Mouse (Mus musculus) c-Kit-negative CD71-positive TER-119-positive erythroid progenitor cells, embryonic 14.5 days (primary cell): ENCODE data around the gene Gnaq.
"Not testable (repeated sequence)": the region's sequence is repeated elsewhere in the genome, so short reads cannot be mapped to it uniquely, and the experiment has no call there.

Source experiments
- DNase-seq: peaks from one replicate; pipeline ENCODE4 v3.0.0-alpha.2; 2013; ENCODE audit warnings: low read depth, low spot score

Gene Gnaq

DNA sequence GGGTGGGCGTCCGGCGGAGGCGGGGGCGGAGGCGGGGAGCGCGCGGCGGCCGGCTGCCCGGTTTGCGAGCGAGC, at the start of gene Gnaq:
Gnaq (plus strand) TSS at position 41 of the 74 bp plus-strand sequence.
- DNase-seq = no peak

DNA sequence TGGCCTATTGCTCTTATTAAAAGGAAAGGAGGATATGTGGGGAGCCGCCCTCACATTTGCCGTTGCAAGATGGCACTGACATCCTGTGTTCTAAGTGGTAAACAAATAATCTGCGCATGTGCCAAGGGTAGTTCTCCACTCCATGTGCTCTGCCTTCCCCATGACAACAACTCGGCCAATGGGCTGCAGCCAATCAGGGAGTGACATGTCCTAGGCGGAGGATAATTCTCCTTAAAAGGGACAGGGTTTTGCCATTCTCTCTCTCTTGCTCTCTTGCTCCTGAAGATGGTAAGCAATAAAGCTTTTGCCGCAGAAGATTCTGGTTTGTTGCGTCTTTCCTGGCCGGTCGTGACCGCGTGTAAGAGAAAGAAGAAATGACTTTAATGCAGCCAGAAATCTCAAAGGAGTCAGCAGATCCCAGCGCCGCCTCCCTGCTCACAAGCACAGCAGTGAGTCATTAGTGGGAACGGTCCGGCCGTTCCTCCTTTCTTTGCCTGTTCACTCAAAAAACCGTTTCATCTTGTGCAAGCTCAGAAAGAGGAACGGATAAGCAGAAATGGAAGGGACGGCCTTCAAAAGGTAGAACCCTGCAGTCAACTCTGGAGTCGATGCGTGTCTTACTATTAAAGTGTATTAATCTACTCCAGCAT, 48.5 kb upstream of the Gnaq start:
- not testable (repeated sequence) for DNase-seq

GRCm38 (mm10) chr19:16085248-16085647, 47.4 kb upstream of the Gnaq start:
- DNase-seq = no peak

GRCm38 (mm10) chr19:16086154-16086553, 46.5 kb upstream of the Gnaq start:
- DNase-seq = no peak

DNA sequence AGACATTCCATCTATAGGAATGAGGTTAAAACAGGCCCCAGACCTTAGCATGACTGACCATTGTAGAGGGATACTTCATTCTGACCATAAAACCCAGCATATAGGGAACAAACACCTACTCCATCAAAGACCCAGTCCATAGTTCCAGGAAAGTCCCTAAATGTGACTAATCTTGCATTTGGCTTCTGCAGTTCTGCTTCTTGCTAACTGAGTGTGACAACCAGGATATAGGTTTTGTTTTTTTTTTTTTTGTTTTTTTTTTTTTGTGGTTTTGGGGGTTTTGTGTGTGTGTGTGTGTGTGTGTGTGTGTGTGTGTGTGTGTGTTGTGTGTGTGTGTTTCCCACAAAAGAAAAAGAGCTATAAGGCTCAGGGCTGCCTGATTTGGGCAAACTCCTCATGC, 46.0 kb upstream of the Gnaq start:
- no peak for DNase-seq

- no peak for DNase-seq
These were observed 45.2 kb upstream of the Gnaq start for GRCm38 (mm10) chr19:16087391-16087790.

DNA sequence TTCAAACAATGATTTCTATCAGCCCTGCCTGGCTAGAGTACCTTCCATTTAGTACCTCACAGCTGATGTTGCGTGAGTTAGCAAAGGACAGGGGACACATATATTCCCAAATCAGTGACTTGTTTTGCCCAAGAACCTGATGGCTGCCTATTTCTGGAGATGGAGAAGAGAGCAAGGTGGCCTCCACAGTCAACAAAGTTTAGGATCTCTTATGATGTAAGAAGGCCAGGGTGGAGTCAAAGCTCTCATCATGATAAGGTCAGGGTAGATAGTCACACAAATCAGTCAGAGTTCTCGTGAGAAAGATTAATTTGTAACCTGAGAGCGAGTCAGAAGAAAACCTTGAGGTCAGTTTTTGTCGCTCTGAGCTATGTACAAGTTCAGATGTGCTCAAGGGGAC, 39.0 kb upstream of the Gnaq start:
- DNase-seq = no peak

DNA sequence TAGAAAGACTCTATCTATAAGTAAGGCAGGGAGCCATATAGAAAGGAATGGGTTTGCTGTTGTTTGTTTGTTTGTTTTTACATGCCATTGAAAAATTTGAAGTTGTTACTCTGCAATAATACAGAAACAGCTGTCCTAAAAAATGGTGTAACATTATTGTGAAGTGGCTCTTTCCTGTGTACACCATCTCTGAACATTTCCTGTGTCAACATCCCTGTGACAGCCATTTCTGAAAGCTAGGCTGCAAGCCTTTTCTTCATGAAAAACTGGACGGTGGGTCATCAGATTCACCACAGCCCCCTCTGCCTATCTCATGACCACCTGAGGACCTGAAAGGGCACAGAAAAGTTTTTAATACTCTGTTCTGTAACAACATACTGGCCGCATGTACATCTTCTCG, 22.7 kb upstream of the Gnaq start:
- no peak for DNase-seq

GRCm38 (mm10) chr19:16110670-16111069, 22.0 kb upstream of the Gnaq start:
- DNase-seq = no peak

DNA sequence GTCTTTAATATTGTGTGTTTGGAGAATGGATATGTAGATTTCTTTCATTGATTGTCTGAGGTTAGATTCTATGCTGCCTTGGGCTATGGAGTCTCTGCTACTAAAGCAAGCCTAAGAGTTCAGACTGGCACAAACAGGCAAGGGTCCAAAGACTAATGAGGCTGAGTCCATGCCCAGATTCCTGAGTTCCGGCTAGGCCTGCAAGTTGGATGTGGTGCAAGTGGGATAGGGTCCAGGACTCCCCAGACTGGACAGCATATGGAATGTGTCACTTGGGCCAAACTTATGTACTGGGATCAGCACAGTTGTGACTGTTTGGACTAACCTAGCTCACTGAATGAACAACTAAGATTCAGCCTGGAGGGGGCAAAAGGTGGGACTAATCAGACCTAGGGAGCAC, 19.3 kb upstream of the Gnaq start:
- no peak for DNase-seq

- no peak for DNase-seq
These were observed 14.2 kb upstream of the Gnaq start for GRCm38 (mm10) chr19:16118421-16118820.

- DNase-seq = no peak
These were observed 11.3 kb upstream of the Gnaq start for GRCm38 (mm10) chr19:16121301-16121700.

- DNase-seq = no peak
These were observed 3.9 kb upstream of the Gnaq start for GRCm38 (mm10) chr19:16128715-16129114.

GRCm38 (mm10) chr19:16129171-16129570, 3.5 kb upstream of the Gnaq start:
- DNase-seq = no peak

GRCm38 (mm10) chr19:16130476-16130875, 2.2 kb upstream of the Gnaq start:
- no peak for DNase-seq

GRCm38 (mm10) chr19:16131831-16132230, 800 bp upstream of the Gnaq start:
- DNase-seq = no peak

DNA sequence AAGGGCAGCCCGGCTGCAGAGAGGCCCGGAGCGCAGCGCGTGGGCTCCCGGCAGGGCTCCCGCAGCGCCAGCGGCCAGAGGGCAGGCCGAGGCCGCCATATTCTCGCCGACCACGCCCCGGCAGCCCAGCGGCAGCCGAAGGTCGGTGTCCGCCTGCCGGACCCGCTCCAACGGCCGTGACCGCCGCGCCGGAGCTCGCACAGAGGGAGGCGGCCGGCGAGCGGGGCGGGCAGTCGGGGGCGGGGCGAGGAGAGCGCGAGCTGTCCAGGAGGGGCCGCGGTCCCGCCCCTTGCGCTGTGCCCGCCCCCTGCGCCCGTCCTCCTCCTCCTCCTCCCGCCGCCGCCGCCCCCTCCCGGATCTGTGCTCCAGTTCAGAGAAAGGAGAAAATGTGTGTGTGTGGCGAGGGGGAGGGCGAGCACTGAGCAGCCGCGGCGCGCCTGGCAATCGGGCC, 266 bp upstream of the Gnaq start:
- no peak for DNase-seq

DNA sequence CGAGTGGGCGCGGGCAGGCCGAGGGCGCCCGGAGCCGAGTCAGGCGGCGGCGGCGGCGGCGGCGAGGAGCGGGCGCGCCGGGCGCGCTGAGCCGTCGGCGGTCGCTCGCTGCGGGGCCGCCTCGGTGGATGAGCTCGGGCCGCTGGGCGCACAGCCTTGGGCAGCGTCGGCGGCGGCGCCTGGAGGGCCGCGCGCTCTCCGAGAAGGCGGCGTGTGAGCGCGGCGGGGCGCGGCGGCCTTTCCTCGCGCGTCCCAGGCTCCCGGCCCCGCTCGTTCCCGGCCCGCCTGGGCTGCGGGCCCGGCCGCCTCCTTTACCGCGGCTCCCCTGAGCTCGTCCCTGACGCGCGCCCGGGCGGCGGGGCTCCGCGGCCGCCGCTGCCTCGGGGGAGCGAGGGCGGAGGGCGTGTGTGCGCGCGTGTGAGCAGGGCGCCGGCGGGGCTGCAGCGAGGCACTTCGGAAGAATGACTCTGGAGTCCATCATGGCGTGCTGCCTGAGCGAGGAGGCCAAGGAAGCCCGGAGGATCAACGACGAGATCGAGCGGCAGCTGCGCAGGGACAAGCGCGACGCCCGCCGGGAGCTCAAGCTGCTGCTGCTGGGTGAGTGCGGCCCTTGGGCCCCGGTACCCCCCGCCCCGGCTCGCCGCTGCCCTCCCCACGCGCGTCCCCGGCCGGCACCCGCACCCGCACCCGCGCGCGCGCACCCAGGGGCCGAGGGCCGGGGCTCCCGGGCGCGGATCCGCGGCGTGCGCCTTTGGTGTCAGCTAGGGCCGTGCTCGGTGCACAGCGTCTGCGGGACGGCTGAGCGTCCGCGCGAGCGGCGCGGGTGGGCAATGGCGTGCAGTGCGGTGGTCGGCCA, 462 bp downstream of the Gnaq start:
- DNase-seq = no peak

GRCm38 (mm10) chr19:16133721-16134570, 1.3 kb downstream of the Gnaq start:
- DNase-seq = no peak

DNA sequence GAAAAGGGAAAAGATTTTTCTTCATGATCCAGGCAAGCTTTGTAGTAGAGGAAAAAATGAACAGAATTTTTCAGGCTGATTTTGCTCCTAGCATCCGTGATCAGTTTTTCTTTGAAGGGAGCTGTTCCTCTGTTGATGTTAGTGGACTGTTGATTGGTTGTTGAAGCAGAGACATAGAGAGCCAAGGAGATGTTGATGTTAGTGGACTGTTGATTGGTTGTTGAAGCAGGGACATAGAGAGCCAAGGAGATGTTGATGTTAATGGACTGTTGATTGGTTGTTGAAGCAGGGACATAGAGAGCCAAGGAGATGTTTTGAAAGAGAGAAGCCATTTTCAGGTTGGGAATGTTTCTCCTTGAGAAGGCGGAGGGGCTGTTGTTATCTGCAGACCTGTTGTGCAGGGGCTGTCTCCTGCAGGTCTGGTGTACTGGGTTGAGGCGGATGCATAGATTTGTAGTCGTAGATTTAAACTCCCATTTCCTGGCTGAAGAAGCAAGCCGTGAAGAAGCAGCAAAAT, 5.5 kb downstream of the Gnaq start:
- no peak for DNase-seq

DNA sequence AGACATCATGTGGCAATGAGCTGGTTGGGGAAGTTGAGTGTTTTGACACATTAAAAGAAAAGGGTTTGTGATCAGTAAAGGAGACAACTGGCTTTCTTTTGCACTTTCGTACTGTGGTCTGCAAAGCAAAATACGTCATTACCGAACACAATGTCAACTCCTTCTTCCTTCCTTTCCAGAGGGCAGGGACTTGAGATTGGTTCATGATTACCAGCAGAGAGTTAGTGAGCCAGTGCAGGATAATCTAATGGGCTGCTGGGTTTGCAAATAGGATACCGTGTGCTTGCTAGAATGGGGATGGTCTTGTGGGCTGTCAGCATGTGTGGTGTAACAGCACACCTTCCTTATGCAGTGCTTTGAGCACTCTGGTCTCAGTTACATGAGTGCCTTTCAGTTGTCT, 8.1 kb downstream of the Gnaq start:
- no peak for DNase-seq

DNA sequence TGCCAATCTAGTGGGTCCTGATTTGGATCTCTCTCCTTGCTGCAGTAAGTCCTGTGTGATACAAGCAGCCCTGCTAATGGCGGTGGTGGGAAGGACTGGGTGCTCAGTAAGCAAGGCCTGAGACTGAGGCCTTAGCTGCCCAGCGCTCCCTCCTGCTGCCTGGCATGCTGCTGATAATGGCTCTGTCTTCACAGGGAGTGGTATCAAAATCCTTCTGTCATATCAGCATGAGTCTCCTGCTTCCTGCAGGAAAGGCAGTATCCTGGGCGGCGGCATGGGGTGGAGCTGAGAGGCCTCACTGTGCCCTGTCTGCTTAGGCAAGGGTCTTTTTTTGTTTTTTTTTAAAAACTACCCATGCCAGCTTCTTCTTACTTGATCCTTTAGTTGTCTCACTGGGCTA, 9.2 kb downstream of the Gnaq start:
- no peak for DNase-seq

GRCm38 (mm10) chr19:16142990-16143389, 10.4 kb downstream of the Gnaq start:
- DNase-seq = no peak
